Mouse (Mus musculus): Measurements from ENCODE around the gene Rad50. TPM values are rescaled to one million over a fixed set of nuclear protein-coding genes. Genes with fewer than 3 reads are reported as not detected.

The Rad50 gene
- polyA plus RNA-seq, 1 experiment, result 3.9 TPM

DNA sequence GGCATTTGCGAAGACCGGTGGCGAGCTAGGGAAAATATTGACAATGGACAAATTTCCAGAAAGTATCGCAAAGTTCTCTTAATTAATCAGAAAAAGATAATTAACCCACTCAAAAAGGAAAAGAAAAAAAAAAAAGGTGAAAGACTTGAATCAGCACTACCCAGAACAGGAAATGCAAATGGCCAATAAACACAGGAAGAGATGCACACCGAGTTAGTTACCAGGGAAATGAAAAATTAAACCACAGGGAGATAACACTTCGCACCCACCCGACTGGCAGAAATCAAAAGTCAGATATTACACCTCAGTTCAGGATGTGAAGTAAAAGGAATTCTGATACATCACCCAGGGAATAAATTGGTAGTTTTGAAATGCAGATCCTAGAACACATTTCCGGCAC, 25.1 kb upstream of the Rad50 start:
- no peak overlapping the region for H3K27ac ChIP-seq (replicated peaks; ENCODE audit: low read depth, low read length)
- H3K4me1 ChIP-seq (ENCODE audit: control insufficient read depth, insufficient read depth, insufficient read length, low read length), result no peaks in the 10 kb centered on the region
- H3K4me3 ChIP-seq (ENCODE audit: insufficient read depth, low read depth, low read length), result no peak overlapping the region

DNA sequence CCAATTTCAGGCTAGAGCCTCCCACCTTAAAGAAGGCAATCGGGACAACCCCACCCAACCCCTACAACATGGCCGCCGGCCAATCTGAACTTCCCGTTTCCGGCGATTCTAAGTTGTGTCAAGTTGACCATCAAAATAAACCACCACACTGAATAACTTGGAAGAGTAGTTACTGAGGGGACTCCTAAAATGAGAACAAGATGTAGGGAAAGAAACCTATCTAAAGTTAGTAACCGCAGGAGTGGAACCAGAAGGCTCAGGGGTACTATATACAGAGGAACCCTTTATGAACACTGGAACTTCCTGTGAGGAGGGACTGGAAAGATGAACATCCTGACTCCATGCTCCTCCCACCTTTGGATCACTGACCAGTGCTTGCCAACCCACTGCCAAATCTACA, 24.3 kb upstream of the Rad50 start:
- no peaks in the 10 kb centered on the region for H3K4me1 ChIP-seq (ENCODE audit: control insufficient read depth, insufficient read depth, insufficient read length, low read length)
- H3K27ac ChIP-seq (replicated peaks; ENCODE audit: low read depth, low read length), result no peak overlapping the region
- H3K4me3 ChIP-seq (ENCODE audit: insufficient read depth, low read depth, low read length), result no peak overlapping the region

DNA sequence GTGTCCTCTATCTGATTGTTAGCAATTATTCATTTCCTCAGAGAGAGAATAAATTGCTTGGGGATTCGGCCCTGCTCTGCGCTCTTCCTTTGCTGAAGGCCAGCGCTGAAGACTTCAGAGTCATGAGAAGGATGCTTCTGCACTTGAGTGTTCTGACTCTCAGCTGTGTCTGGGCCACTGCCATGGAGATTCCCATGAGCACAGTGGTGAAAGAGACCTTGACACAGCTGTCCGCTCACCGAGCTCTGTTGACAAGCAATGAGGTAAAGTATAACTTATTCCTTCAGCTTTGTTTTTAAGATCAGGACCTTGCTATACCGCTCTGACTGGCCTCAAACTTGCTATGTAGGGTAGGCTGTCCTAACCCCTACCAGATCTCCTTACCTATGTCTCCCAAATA, 13.6 kb upstream of the Rad50 start, which contains the start of gene Il5:
TSS of gene Il5 (plus strand) at position 80 of the 400 bp plus-strand sequence.
- Histone ChIP-seq H3K27ac (replicated peaks; ENCODE audit: low read depth, low read length) (no peak within 1 kb of the TSS), H3K4me3 (ENCODE audit: insufficient read depth, low read depth, low read length) (no peak within 1 kb of the TSS), H3K4me1 (ENCODE audit: control insufficient read depth, insufficient read depth, insufficient read length, low read length) (no peaks in the 10 kb centered on the region)

DNA sequence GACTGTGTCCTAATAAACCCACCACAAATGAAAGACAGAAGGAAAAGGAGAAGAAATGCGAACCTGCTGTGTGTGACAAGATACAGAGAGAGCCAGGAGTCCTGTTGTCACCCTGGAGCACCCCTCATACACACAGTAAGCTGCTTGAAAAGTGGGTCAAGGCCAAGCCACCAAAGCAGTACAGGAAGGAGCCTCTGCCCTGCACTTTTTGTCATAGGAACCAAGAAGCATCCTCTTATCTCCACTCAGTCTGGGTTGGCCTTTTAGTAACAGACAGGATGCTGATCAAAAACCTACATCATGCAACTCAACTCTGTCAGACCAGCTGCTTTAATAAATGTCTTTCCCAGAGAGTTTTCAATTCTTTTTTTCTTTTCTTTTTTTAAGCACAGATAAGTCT, 12.6 kb upstream of the Rad50 start:
- Histone ChIP-seq H3K4me1 (ENCODE audit: control insufficient read depth, insufficient read depth, insufficient read length, low read length) (no peaks in the 10 kb centered on the region), H3K4me3 (ENCODE audit: insufficient read depth, low read depth, low read length) (no peak overlapping the region), H3K27ac (replicated peaks; ENCODE audit: low read depth, low read length) (no peak overlapping the region)

DNA sequence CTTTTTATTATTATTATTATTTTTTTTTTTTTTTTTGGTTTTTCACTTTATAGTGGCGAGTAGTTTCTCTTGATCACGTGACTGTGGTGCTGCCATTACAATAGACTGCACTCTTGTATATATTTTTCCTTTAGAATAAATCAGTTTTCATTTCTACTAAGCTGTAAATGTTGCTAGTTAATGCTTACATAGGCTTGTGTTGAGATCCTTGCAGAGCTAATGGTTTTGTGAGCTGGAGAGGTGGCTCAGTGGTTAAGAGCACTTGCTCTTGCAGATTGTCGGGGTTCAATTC, 545 bp upstream of the Rad50 start:
- peak overlapping the region; percentile 84 for H3K4me3 ChIP-seq (ENCODE audit: insufficient read depth, low read depth, low read length)
- no peaks in the 10 kb centered on the region for H3K4me1 ChIP-seq (ENCODE audit: control insufficient read depth, insufficient read depth, insufficient read length, low read length)
- H3K27ac ChIP-seq (replicated peaks; ENCODE audit: low read depth, low read length), result no peak overlapping the region

DNA sequence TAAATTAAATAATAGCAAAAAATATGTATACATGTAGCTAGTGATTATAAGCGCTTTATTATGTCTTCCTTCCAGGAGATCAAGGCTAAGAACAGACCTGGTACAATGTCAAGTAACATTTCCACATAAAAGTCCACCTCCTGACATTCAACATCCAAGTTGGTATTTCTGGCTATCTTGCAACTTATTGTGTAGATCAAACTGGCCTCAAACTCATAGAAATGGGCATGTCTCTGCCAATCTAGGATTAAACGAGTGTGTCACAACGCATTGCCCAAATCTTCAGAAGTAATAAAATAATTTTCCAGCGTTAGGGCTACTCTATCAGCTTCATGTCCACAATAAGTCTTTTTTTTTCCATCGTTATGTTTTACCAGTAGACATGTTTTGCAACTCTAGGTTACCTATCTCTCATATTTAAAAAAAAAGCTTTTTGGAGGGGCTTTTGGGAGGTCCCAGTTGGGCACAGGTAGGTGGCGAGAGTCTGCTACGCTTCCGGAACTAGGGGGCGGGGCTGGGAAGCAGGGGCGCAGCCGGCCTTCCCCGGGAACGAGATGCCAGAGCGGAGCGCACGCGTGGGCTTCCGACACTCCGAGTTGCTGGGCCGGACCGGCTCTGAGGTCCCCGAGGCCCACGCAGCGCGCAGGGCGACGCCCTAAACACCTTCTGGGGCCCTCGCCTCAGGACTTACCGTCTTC, 734 bp downstream of the Rad50 start:
- Histone ChIP-seq H3K27ac (replicated peaks; ENCODE audit: low read depth, low read length) (peak overlapping the region; percentile 6; the same call in 1 of the 2 replicates), H3K4me1 (ENCODE audit: control insufficient read depth, insufficient read depth, insufficient read length, low read length) (no peaks in the 10 kb centered on the region), H3K4me3 (ENCODE audit: insufficient read depth, low read depth, low read length) (peak overlapping the region; percentile 84)

DNA sequence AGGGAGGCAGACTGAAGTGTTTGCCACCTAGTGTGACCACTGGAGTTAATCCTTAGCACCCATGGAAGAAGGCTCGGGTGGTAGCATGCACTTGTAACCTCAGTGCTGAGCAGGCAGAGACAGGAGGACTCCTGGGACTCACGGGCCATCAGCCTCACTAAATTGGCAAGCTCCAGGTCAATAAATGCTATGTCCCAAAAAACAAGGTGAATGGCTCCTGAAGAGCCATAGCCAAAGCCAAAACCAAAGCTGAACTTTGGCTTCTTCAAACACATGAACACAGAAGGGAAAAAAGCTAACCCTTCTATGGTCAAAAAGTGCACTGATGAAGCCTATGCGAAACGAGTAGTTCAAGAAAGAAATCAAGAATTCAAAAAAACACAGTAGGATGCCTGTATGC, 7.8 kb downstream of the Rad50 start:
- Histone ChIP-seq H3K27ac (replicated peaks; ENCODE audit: low read depth, low read length) (no peak overlapping the region), H3K4me3 (ENCODE audit: insufficient read depth, low read depth, low read length) (no peak overlapping the region), H3K4me1 (ENCODE audit: control insufficient read depth, insufficient read depth, insufficient read length, low read length) (no peaks in the 10 kb centered on the region)

DNA sequence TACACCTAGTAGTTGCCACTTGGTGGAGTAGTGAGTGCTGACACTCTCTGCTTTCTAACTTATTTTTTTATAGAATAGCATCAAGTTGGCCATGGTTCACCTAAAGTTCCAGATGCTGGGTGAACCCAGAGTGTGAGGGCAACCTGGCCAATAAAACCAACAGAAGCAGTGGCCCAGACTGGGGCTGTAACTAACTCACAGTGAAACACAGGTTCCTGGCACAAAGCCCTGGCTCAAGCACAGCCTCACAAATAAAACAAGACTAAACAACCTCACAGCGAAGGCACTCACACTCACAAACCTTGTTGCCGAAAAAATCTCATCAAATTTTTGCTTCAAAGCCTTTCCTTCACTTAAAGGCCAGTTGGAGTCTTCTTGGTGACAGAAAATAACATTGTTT, 8.6 kb downstream of the Rad50 start:
- H3K27ac ChIP-seq (replicated peaks; ENCODE audit: low read depth, low read length), result no peak overlapping the region
- no peak overlapping the region for H3K4me3 ChIP-seq (ENCODE audit: insufficient read depth, low read depth, low read length)
- no peaks in the 10 kb centered on the region for H3K4me1 ChIP-seq (ENCODE audit: control insufficient read depth, insufficient read depth, insufficient read length, low read length)

DNA sequence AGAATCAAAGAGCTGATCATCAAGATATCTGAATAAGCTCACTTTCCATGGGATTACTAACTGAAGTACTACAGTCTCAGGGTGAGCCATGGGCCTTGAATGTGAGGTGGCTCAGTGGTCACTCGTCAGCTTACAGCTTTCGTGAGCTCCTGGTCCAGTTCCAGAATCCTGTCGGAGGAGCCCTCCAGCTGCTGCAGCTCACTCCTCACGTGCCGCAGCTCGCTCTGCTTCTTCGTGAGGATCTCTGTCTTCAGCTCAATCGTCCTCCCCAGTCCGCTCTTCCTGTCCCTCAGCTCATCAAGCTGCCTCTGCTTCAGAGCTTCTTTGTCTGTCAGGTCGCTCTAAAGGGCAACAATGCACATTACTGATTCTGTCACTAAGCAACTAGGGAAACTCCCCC, 15.1 kb downstream of the Rad50 start:
- H3K4me1 ChIP-seq (ENCODE audit: control insufficient read depth, insufficient read depth, insufficient read length, low read length), result no peaks in the 10 kb centered on the region
- H3K27ac ChIP-seq (replicated peaks; ENCODE audit: low read depth, low read length), result no peak overlapping the region
- no peak overlapping the region for H3K4me3 ChIP-seq (ENCODE audit: insufficient read depth, low read depth, low read length)

DNA sequence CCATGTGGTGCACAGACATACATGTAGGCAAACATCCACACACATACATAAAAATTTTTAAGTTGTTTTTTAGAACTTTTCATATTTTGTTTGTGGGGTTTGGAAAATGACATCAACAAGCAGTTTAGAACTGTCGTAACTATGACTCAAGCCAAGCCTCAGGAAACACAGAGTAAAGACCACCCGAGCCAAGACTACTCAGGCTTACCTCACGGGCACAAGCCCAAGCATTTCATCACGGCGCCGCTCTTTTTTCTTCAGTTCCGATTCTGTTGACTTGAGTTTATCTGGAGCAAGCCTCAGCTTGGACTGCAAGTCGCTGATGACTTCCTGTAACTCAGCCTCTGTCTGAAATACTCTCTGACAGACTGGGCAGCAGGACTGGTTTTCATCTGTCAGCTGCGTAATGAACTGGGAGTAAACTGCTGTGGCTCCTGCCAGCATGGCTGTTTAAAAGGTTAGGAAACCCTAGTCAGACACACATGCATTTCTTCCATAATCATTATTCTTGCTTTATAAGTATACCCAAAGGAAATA, 24.1 kb downstream of the Rad50 start:
- Histone ChIP-seq H3K27ac (replicated peaks; ENCODE audit: low read depth, low read length) (no peak overlapping the region), H3K4me3 (ENCODE audit: insufficient read depth, low read depth, low read length) (no peak overlapping the region), H3K4me1 (ENCODE audit: control insufficient read depth, insufficient read depth, insufficient read length, low read length) (no peaks in the 10 kb centered on the region)

DNA sequence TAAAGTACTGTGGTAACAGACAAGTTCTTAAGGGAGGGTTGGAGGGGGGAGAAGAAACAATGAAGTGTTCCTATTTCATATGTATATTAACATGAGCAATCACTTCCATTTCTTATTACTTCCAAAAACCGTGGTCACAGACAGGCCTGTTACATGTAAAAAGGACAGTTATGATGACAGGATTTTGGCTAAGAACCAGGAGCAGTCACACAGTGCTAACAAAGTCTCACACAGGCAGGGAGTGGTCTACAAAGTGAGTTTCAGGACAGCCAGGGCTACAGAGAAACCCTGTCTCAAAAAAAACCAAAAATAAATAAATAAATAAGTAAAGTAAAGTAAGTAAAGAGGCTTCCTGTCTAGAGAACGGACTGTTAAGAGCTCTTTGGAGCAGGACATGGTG, 24.9 kb downstream of the Rad50 start:
- H3K4me3 ChIP-seq (ENCODE audit: insufficient read depth, low read depth, low read length), result no peak overlapping the region
- H3K4me1 ChIP-seq (ENCODE audit: control insufficient read depth, insufficient read depth, insufficient read length, low read length), result no peaks in the 10 kb centered on the region
- H3K27ac ChIP-seq (replicated peaks; ENCODE audit: low read depth, low read length), result no peak overlapping the region

DNA sequence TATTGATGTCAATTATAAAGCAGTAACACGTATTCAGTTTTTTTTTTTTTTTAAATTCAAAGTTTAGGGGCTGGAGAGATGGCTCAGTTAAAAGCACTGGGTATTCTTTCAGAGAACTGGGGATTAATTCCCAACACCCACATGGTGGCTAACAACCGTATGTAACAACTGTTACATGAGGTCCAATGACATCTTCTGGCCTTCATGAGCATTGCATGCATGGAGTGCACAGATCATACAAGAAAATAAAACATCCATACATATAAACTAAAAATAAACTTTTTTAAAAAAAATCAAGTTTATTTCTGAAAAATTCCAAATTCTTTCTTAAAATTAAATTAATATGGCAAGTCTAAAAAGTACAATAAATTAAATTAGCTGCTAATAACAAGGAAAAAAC, 25.4 kb downstream of the Rad50 start:
- Histone ChIP-seq H3K4me3 (ENCODE audit: insufficient read depth, low read depth, low read length) (no peak overlapping the region), H3K27ac (replicated peaks; ENCODE audit: low read depth, low read length) (no peak overlapping the region), H3K4me1 (ENCODE audit: control insufficient read depth, insufficient read depth, insufficient read length, low read length) (no peaks in the 10 kb centered on the region)

DNA sequence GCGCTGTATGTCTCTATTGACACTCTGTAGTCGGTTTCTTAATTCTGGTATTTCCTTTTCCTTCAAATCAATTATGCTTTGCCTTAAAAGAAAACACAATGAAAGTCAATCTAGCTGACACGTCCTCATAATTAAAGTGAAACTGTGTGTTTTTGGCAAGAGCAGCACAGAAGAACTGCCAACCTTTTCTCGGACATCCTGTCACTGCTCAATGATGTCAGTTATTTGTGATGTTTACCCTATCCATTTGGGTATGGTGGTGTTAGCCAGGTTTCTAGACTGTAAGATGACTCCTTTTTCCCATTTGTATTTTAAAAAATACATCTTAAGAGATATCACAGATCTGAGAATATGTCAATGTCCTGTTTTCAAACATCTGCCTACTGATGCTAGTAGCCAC, 27.0 kb downstream of the Rad50 start:
- Histone ChIP-seq H3K4me3 (ENCODE audit: insufficient read depth, low read depth, low read length) (no peak overlapping the region), H3K4me1 (ENCODE audit: control insufficient read depth, insufficient read depth, insufficient read length, low read length) (no peaks in the 10 kb centered on the region), H3K27ac (replicated peaks; ENCODE audit: low read depth, low read length) (0 out of 2 replicates have a peak overlapping the region, but pooled peaks have one; percentile 50)

DNA sequence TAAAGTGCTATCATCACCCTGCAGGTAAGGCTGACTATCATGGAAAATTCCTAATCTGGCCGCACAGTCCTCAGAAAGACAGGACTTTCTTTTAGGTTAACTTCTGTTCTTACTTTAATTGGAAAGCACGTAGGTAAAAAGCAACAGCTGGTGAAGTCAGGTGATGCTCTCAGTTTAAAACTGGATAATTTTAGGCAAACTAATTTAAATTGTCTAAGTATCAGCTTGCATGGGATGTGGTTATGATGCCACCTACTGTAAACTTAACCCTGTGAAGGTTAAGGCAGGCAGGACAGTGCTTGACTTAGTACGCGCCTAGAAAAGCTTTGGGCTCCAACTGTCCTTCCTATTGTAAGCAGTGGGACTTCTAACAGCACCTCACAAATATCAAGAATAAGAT, 35.7 kb downstream of the Rad50 start:
- Histone ChIP-seq H3K4me3 (ENCODE audit: insufficient read depth, low read depth, low read length) (no peak overlapping the region), H3K4me1 (ENCODE audit: control insufficient read depth, insufficient read depth, insufficient read length, low read length) (no peaks in the 10 kb centered on the region), H3K27ac (replicated peaks; ENCODE audit: low read depth, low read length) (no peak overlapping the region)

DNA sequence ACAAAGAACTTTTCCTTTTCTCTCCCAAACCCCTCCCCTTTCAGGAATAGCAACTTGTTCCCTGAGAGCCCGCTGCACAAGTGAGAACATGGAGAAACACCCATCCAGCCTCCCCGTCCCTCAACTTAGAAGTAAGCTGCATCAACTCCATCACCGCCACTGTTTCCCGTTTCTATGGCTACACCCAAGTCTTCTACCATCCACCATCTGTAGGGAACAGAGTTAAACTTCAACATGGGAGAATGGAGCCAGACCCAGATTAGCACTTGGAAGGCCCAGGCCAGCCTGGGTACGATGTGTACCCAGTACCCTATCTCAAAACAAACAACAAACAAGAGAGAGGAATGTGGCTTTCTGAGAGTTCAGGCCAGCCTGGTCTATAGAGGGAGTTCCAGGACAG, 43.0 kb downstream of the Rad50 start:
- no peak overlapping the region for H3K27ac ChIP-seq (replicated peaks; ENCODE audit: low read depth, low read length)
- H3K4me3 ChIP-seq (ENCODE audit: insufficient read depth, low read depth, low read length), result no peak overlapping the region
- 0 out of 2 replicates have a peak, but pooled peaks cover 2% of the 10 kb centered on the region for H3K4me1 ChIP-seq (ENCODE audit: control insufficient read depth, insufficient read depth, insufficient read length, low read length)

DNA sequence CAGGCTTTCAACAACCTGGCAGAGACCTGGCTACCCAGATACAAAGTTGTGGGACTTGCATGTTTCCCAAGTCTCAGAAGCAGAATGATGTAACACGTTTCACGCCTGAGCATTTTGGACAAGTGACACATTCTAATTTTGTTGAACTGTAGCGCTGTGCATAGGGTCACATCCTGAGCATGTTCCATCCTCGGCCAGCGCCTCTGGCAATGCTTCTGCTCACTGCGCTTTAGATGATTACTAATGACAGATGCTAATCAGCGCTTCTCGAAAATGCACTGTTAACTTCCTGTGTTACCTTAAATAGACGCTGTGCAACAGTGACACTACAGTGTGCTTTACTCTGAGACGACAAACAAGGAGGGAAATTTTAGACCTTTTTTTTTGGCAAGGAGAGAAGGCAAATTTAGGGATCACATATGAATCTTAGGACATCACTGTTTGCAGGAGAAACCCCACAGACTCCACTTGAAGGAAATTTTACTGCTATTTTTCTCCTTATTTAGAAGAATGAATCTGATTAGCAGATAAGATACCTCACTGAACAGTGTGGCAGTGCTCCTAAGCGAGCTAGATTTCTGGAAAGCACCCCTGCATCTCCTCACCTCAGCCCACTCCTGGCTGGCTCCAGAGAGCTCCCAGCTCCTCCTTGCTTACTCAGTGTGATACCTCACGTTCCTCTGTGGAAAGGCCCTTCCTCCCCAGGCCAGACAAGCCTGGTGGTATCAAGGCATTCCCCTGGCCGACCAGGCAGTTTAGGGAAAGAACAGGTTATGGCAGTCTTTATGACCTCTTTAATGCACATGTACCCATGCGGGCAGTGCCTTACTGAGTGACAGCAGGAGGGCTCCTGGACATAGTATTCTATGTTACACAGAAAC, 44.1 kb downstream of the Rad50 start:
- H3K27ac ChIP-seq (replicated peaks; ENCODE audit: low read depth, low read length), result no peak overlapping the region
- H3K4me1 ChIP-seq (ENCODE audit: control insufficient read depth, insufficient read depth, insufficient read length, low read length), result 0 out of 2 replicates have a peak, but pooled peaks cover 2% of the 10 kb centered on the region

More for the DNA sequence above, 44.1 kb downstream of the Rad50 start:
- H3K4me3 ChIP-seq (ENCODE audit: insufficient read depth, low read depth, low read length), result no peak overlapping the region
